Mouse (Mus musculus): ENCODE measurements around the gene Foxn1. TPM values are rescaled to one million over a fixed set of nuclear protein-coding genes. Genes with fewer than 3 reads are reported as not detected.

The Foxn1 gene
- not detected for polyA plus RNA-seq (2017; shearing (Covaris generic))

DNA sequence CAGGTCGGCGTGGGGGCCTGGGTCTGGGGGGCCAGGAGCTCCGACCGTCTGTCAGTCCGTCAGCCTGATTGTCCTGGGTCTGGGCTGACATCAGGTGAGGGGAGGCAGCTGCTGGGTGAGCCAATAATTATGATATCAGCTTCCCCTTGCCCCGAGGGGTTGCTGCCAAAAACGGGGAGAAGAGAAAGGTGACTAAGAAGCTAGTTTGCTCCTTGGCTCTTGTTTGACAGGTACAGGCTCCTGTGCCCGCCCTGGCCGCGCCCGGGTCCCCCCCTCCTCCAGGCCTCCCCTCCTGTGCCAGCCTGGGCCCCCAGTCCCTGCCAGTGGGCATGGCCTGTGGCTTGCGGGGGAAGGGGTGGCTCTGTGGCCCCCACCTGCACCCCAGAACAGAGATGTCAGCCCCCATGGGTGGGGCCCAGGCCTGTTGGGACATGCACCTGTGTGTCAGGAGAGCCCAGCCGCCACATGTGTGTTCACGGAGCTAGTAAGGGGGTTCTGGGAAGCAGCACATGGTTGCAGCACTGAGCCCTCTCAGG, at the start of gene Foxn1:
TSS of gene Foxn1 (minus strand) at position 51 of the 536 bp plus-strand sequence.

DNA sequence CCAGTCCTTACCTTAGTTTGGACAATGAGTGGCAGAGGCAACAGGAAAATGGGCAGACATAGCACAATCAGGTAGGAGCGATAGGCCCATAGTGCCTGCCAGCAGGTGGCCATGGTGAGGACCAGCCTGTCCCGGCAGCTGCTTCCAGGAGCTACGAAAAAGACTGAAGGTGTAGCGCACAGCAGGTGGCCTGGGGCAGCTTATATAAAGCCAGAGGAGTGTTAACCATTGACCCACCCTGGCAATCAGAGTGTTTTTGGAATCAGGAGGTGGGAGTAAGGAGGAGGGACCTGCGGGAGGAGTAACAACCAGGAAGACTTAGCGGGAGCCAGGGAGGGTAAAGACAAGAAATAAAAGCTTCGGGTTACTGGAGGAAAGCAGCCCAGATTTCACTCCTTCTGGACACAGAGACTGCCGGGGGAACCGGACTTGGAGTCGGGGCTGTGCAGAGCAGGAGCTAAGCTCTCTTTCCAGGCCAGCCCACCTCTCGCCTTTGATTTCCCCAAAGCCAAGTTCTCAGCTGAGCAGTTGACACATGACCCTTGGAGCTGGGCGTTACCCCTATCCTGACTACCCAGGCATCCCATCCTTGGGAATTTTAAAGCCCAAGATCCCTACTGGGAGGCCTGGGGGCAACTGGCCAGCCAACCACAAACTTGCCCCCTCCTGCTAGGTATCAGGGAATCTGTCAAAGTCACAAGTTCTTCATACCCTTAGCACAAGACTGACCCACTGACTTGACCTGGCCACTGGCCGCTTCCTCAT, 35.9 kb upstream of the Foxn1 start, which contains the start of gene Slc13a2:
TSS of gene Slc13a2 (minus strand) at position 163 of the 765 bp plus-strand sequence.

DNA sequence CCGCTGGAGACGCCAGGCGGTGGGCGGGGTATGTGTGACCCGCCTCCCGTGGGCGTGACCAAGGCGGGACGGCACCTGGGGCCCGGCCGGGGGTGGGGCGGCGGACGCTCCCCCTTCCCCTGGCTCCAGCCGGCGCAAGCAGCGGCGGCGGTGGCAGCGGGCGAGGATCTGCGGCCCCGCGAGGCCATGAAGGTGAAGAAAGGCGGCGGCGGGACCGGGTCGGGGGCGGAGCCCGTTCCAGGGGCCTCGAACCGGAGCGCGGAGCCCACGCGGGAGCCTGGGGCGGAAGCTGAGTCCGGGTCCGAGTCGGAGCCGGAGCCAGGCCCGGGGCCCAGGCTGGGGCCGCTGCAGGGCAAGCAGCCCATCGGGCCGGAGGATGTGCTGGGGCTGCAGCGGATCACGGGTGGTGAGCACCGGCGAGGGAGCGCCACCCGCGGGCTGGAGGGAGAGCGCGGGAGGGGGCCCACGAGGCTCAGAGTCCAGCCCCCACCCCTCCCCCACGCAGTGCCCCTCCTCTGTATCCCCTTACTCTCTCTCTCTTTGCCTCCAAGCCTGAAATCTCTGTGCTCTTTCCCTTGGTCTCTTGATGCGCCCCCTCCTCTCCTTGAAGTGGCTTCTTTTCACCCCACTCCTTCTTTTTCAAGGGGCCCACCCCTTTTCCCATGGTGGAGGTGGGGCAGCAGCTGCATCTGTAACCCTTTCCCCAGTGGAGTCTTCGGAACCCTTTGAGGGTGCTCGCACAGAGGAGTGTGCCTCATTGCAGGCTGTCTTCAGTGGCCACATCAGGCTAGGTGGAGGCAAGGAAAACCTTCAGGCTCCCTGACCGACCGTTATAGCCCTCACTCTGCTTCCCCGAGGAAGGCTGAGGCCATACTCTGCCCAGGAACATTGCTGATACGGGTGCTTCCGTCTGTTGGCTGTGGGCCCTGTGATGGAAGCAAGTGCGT, 42.7 kb downstream of the Foxn1 start, which contains the start of gene Unc119:
TSS of gene Unc119 (plus strand) at position 102 of the 947 bp plus-strand sequence.

GRCm38 (mm10) chr11:78327634-78328511, 58.5 kb downstream of the Foxn1 start, which contains the start of gene Pigs:
Pigs (plus strand) TSS chr11:78328415.

GRCm38 (mm10) chr11:78322860-78323259, 63.5 kb downstream of the Foxn1 start, which contains the start of gene Aldoc:
Aldoc (plus strand) TSS chr11:78322968.

Other genes with a start within 250 kb of the Foxn1 start
- 50.3 TPM for gene Traf4, start 221.0 kb downstream of the Foxn1 start, polyA plus RNA-seq (2017; shearing (Covaris generic))
- 14.4 TPM for gene Nek8, start 209.9 kb downstream of the Foxn1 start, polyA plus RNA-seq (2017; shearing (Covaris generic))
- gene Tlcd1, start 209.8 kb downstream of the Foxn1 start, polyA plus RNA-seq (2017; shearing (Covaris generic)): 3.9 TPM
- 1,420 TPM for gene Rpl23a, start 203.0 kb downstream of the Foxn1 start, polyA plus RNA-seq (2017; shearing (Covaris generic))
- 0.47 TPM for gene Rab34, start 198.1 kb downstream of the Foxn1 start, polyA plus RNA-seq (2017; shearing (Covaris generic))
- gene Proca1, start 193.2 kb downstream of the Foxn1 start, polyA plus RNA-seq (2017; shearing (Covaris generic)): 0.18 TPM
- 72.6 TPM for gene Sdf2, start 140.8 kb downstream of the Foxn1 start, polyA plus RNA-seq (2017; shearing (Covaris generic))
- 38.4 TPM for gene Supt6, start 140.6 kb downstream of the Foxn1 start, polyA plus RNA-seq (2017; shearing (Covaris generic))
- 81.4 TPM for gene 2610507B11Rik, start 124.8 kb downstream of the Foxn1 start, polyA plus RNA-seq (2017; shearing (Covaris generic))
- 0.38 TPM for gene BC030499, start 95.7 kb downstream of the Foxn1 start, polyA plus RNA-seq (2017; shearing (Covaris generic))
- gene Spag5, start 85.0 kb downstream of the Foxn1 start, polyA plus RNA-seq (2017; shearing (Covaris generic)): 1.9 TPM
- gene Aldoc, start 63.6 kb downstream of the Foxn1 start, polyA plus RNA-seq (2017; shearing (Covaris generic)): 5.9 TPM
- 114 TPM for gene Pigs, start 58.1 kb downstream of the Foxn1 start, polyA plus RNA-seq (2017; shearing (Covaris generic))
- 59.7 TPM for gene Unc119, start 43.1 kb downstream of the Foxn1 start, polyA plus RNA-seq (2017; shearing (Covaris generic))
- not detected for gene Slc13a2, start 35.7 kb upstream of the Foxn1 start, polyA plus RNA-seq (2017; shearing (Covaris generic))
- gene Slc46a1, start 79.1 kb upstream of the Foxn1 start, polyA plus RNA-seq (2017; shearing (Covaris generic)): 2.3 TPM
- 3.3 TPM for gene Sarm1, start 111.2 kb upstream of the Foxn1 start, polyA plus RNA-seq (2017; shearing (Covaris generic))
- not detected for gene Vtn, start 112.5 kb upstream of the Foxn1 start, polyA plus RNA-seq (2017; shearing (Covaris generic))
- gene Sebox, start 116.9 kb upstream of the Foxn1 start, polyA plus RNA-seq (2017; shearing (Covaris generic)): not detected
- gene Tmem199, start 125.6 kb upstream of the Foxn1 start, polyA plus RNA-seq (2017; shearing (Covaris generic)): 45.8 TPM
- 50.0 TPM for gene Poldip2, start 125.6 kb upstream of the Foxn1 start, polyA plus RNA-seq (2017; shearing (Covaris generic))
- gene Tnfaip1, start 149.8 kb upstream of the Foxn1 start, polyA plus RNA-seq (2017; shearing (Covaris generic)): 16.3 TPM
- 116 TPM for gene Ift20, start 149.8 kb upstream of the Foxn1 start, polyA plus RNA-seq (2017; shearing (Covaris generic))
- 11.9 TPM for gene Tmem97, start 164.2 kb upstream of the Foxn1 start, polyA plus RNA-seq (2017; shearing (Covaris generic))

Data from CD4-positive, CD25-positive, alpha-beta regulatory T cell (primary cell).